ENCODE assay signal across 20 mouse cellular contexts in genomic region chr6:142533412-142533811, GRCm38 (mm10). TPM values are rescaled to one million over a fixed set of nuclear protein-coding genes. Genes with fewer than 3 reads are reported as not detected.
DNase-seq lines count a peak whose midpoint lies in the region; ATAC-seq and TF ChIP-seq lines count a peak whose summit lies in the region.
"Had no signal": no experiment of that assay in that cellular context is flagged by ENCODE, and none has a peak within 500 bp of the region (broad histone marks: within the 10 kb centered on the region; RNA-seq: fewer than 3 reads in every experiment).

No protein-coding gene starts in this region.

- TF ChIP-seq CTCF in gastrocnemius, adult 2 months (IDR thresholded peaks at IDR 0.05) = no peak

- no peak overlapping the region for H3K4me3 ChIP-seq in gastrocnemius, adult 2 months
- H3K4me3 ChIP-seq in heart, embryonic 13.5 days = no peak overlapping the region
- H3K4me3 ChIP-seq in heart, embryonic 10.5 days = no peak overlapping the region
- H3K4me3 ChIP-seq in kidney, embryonic 15.5 days (replicated peaks) = no peak overlapping the region
- H3K4me3 ChIP-seq: forebrain, embryonic 10.5 days; forebrain, embryonic 13.5 days; heart, embryonic 12.5 days; hindbrain, embryonic 12.5 days; hindbrain, embryonic 15.5 days had no signal

- H3K36me3 ChIP-seq in heart, embryonic 13.5 days = no peaks in the 10 kb centered on the region
- no peaks in the 10 kb centered on the region for H3K36me3 ChIP-seq in heart, embryonic 10.5 days
- H3K36me3 ChIP-seq in kidney, embryonic 15.5 days = no peaks in the 10 kb centered on the region
- H3K36me3 ChIP-seq: forebrain, embryonic 10.5 days; heart, embryonic 12.5 days; hindbrain, embryonic 12.5 days; hindbrain, embryonic 15.5 days had no signal

- no peak for ATAC-seq in heart, embryonic 13.5 days (ENCODE audit: extremely low read depth, insufficient number of reproducible peaks, low FRiP score, low TSS enrichment)
- no peak for ATAC-seq in kidney, embryonic 15.5 days (replicated peaks; ENCODE audit: low FRiP score)
- ATAC-seq: activated CD4-positive, CD25-positive, alpha-beta regulatory T cell, adult 4 months; forebrain, embryonic 13.5 days; forebrain, embryonic 16.5 days; intestine, postnatal 0 days had no signal

- H3K9ac ChIP-seq in heart, embryonic 13.5 days = no peak overlapping the region
- H3K9ac ChIP-seq in kidney, embryonic 15.5 days = no peak overlapping the region
- H3K9ac ChIP-seq: forebrain, embryonic 13.5 days; heart, embryonic 12.5 days; hindbrain, embryonic 12.5 days; hindbrain, embryonic 15.5 days had no signal

- H3K9me3 ChIP-seq in heart, embryonic 13.5 days = no peaks in the 10 kb centered on the region
- H3K9me3 ChIP-seq in heart, embryonic 10.5 days = no peaks in the 10 kb centered on the region
- no peaks in the 10 kb centered on the region for H3K9me3 ChIP-seq in kidney, embryonic 15.5 days (replicated peaks)
- H3K9me3 ChIP-seq: forebrain, embryonic 10.5 days; forebrain, embryonic 13.5 days; hindbrain, embryonic 15.5 days had no signal

- H3K4me1 ChIP-seq in heart, embryonic 13.5 days = peaks cover 10% of the 10 kb centered on the region; the same call in 1 of the 2 replicates
- H3K4me1 ChIP-seq in heart, embryonic 10.5 days = peaks cover 7% of the 10 kb centered on the region; the same call in 1 of the 2 replicates
- H3K4me1 ChIP-seq in kidney, embryonic 15.5 days = peaks cover 7% of the 10 kb centered on the region
- H3K4me1 ChIP-seq: forebrain, embryonic 10.5 days; forebrain, embryonic 13.5 days; hindbrain, embryonic 12.5 days; hindbrain, embryonic 15.5 days had no signal

- H3K4me2 ChIP-seq in heart, embryonic 13.5 days = no peak overlapping the region
- H3K4me2 ChIP-seq in kidney, embryonic 15.5 days = no peak overlapping the region
- H3K4me2 ChIP-seq: forebrain, embryonic 13.5 days; heart, embryonic 12.5 days; hindbrain, embryonic 12.5 days; hindbrain, embryonic 15.5 days had no signal

- 58% methylated on average over 5 of the region's 5 CpGs for WGBS in heart, embryonic 13.5 days
- 62% methylated on average over 5 of the region's 5 CpGs for WGBS in heart, embryonic 10.5 days
- 56% methylated on average over 5 of the region's 5 CpGs for WGBS in kidney, embryonic 15.5 days

- peak overlapping the region; percentile 10; the same call in 1 of the 2 replicates for H3K27ac ChIP-seq in gastrocnemius, adult 2 months
- H3K27ac ChIP-seq in heart, embryonic 13.5 days (replicated peaks) = 0 out of 2 replicates have a peak overlapping the region, but pooled peaks have one; percentile 56
- no peak overlapping the region for H3K27ac ChIP-seq in heart, embryonic 10.5 days
- H3K27ac ChIP-seq in kidney, embryonic 15.5 days = peak overlapping the region; percentile 37; the same call in 1 of the 2 replicates
- H3K27ac ChIP-seq: forebrain, embryonic 10.5 days; forebrain, embryonic 13.5 days; hindbrain, embryonic 12.5 days; hindbrain, embryonic 15.5 days had no signal

- DNase-seq in gastrocnemius, adult 2 months = no peak
- DNase-seq in gastrocnemius, adult 18-20 months (ENCODE audit: low spot score) = no peak
- no peak for DNase-seq in heart, embryonic 10.5 days (ENCODE audit: low spot score)
- DNase-seq in kidney, adult 11 months = no peak
- DNase-seq: adrenal gland, adult 8-10 months; adrenal gland, postnatal 25 days; cerebellum, adult 18-20 months; cerebellum, adult 9-10 months; cerebellum, postnatal 14 days; gastrocnemius, postnatal 25 days had no signal

- intact Hi-C loops in gastrocnemius, adult 2 months (cut with DNase I) = loop anchor here (5.0 kb wide), 1 partner anchor 39 kb away; the partner anchor contains the start of gene Kcnj8

- H3K27me3 ChIP-seq in heart, embryonic 13.5 days (replicated peaks) = no peaks in the 10 kb centered on the region
- no peaks in the 10 kb centered on the region for H3K27me3 ChIP-seq in heart, embryonic 10.5 days (ENCODE audit: insufficient read depth, poor library complexity, severe bottlenecking)
- H3K27me3 ChIP-seq in kidney, embryonic 15.5 days = no peaks in the 10 kb centered on the region
- H3K27me3 ChIP-seq: forebrain, embryonic 13.5 days; heart, embryonic 12.5 days; hindbrain, embryonic 12.5 days; hindbrain, embryonic 15.5 days had no signal

RNA-seq across cellular contexts. Expression of gene Ldhb, which starts 25.7 kb away (rescaled TPM):
- total RNA-seq in gastrocnemius, adult 2 months (2021) = 1,000 to 10,000 TPM in 1 of 2 experiments, 100 to 1,000 TPM in 1; 299 to 1,071 TPM
- 100 to 1,000 TPM; 379 to 613 TPM for total RNA-seq in gastrocnemius, adult 18-20 months (2021)
- polyA plus RNA-seq in heart, embryonic 13.5 days (2015; fragmentation: Nextera tagmentation; extraction: Ambion mirVana) = 990 and 1,118 TPM in 2 replicates
- polyA plus RNA-seq in heart, embryonic 10.5 days (2016; fragmentation: Nextera tagmentation; extraction: Ambion mirVana) = 470 and 619 TPM in 2 replicates
- 697 and 713 TPM in 2 replicates for polyA plus RNA-seq in kidney, embryonic 15.5 days (2015; fragmentation: Nextera tagmentation; extraction: Ambion mirVana)

RNA-seq across cellular contexts. Expression of gene Kcnj8, which starts 38.0 kb away (rescaled TPM):
- total RNA-seq in gastrocnemius, adult 2 months (2021) = 1 to 10 TPM; 8.2 to 8.4 TPM
- total RNA-seq in gastrocnemius, adult 18-20 months (2021) = 1 to 10 TPM; 4.3 to 7.4 TPM
- polyA plus RNA-seq in heart, embryonic 13.5 days (2015; fragmentation: Nextera tagmentation; extraction: Ambion mirVana) = 7.5 and 9.7 TPM in 2 replicates
- 0.70 and 1.4 TPM in 2 replicates for polyA plus RNA-seq in heart, embryonic 10.5 days (2016; fragmentation: Nextera tagmentation; extraction: Ambion mirVana)
- polyA plus RNA-seq in kidney, embryonic 15.5 days (2015; fragmentation: Nextera tagmentation; extraction: Ambion mirVana) = 24.4 and 26.8 TPM in 2 replicates
